Mouse (Mus musculus): ENCODE measurements around the gene Abcb10. TPM values are rescaled to one million over a fixed set of nuclear protein-coding genes. Genes with fewer than 3 reads are reported as not detected.
"Not testable (repeated sequence)": the region's sequence is repeated elsewhere in the genome, so short reads cannot be mapped to it uniquely, and the experiment has no call there.

Gene Abcb10
- polyA plus RNA-seq (2016; fragmentation: Nextera tagmentation; extraction: Ambion mirVana), result 18.5 and 19.3 TPM in 2 replicates

GRCm38 (mm10) chr8:123982826-123983400 is at the start of gene Abcb10:
Gene Abcb10, minus strand, starts transcription at chr8:123983122.
- Histone ChIP-seq H3K27ac (replicated peaks) (peak within 1 kb of the TSS; percentile 91), H3K9me3 (replicated peaks) (no peaks in the 10 kb centered on the region), H3K27me3 (ENCODE audit: low read depth, poor library complexity, severe bottlenecking) (peaks cover 18% of the 10 kb centered on the region; the same call in 1 of the 2 replicates), H3K4me1 (peaks cover 22% of the 10 kb centered on the region), H3K36me3 (no peaks in the 10 kb centered on the region), H3K4me3 (peak within 1 kb of the TSS; percentile 93)
- DNase-seq (ENCODE audit: low spot score), result peak; percentile 88
- WGBS, result 1% methylated on average over 54 of the region's 56 CpGs

GRCm38 (mm10) chr8:124027831-124028230 is 44.9 kb upstream of the Abcb10 start:
- peaks cover 96% of the 10 kb centered on the region for H3K36me3 ChIP-seq
- no peaks in the 10 kb centered on the region for H3K27me3 ChIP-seq (ENCODE audit: low read depth, poor library complexity, severe bottlenecking)
- 91% methylated on average over 6 of the region's 6 CpGs for WGBS
- no peaks in the 10 kb centered on the region for H3K9me3 ChIP-seq (replicated peaks)
- DNase-seq (ENCODE audit: low spot score), result no peak
- H3K4me1 ChIP-seq, result no peaks in the 10 kb centered on the region; the same call in 1 of the 2 replicates
- H3K27ac ChIP-seq (replicated peaks), result no peak overlapping the region
- H3K4me3 ChIP-seq, result no peak overlapping the region

- 80% methylated on average over 2 of the region's 2 CpGs for WGBS
- H3K36me3 ChIP-seq, result peaks cover 86% of the 10 kb centered on the region
- H3K27ac ChIP-seq (replicated peaks), result not testable (repeated sequence)
Measured at GRCm38 (mm10) chr8:124026265-124026664, 43.3 kb upstream of the Abcb10 start.

GRCm38 (mm10) chr8:124021237-124022227 is 38.6 kb upstream of the Abcb10 start, which contains the start of the genes Taf5l and Urb2:
Gene Taf5l, minus strand, starts transcription at chr8:124021397.
Gene Urb2, plus strand, starts transcription at chr8:124021508.
- peak; percentile 93 for DNase-seq (ENCODE audit: low spot score)
- under 1% methylated on average over 74 of the region's 74 CpGs for whole genome bisulfite sequencing
- Histone ChIP-seq H3K27me3 (ENCODE audit: low read depth, poor library complexity, severe bottlenecking) (no peaks in the 10 kb centered on the region), H3K36me3 (peaks cover 38% of the 10 kb centered on the region), H3K4me1 (peaks cover 37% of the 10 kb centered on the region), H3K9me3 (replicated peaks) (no peaks in the 10 kb centered on the region), H3K27ac (replicated peaks) (peak within 1 kb of the TSS; percentile 98), H3K4me3 (peak within 1 kb of the TSS; percentile 85)

More at GRCm38 (mm10) chr8:124026265-124026664, 43.3 kb upstream of the Abcb10 start:
- H3K4me1 ChIP-seq, result peaks cover 11% of the 10 kb centered on the region
- not testable (repeated sequence) for H3K9me3 ChIP-seq (replicated peaks); DNase-seq (ENCODE audit: low spot score); H3K27me3 ChIP-seq (ENCODE audit: low read depth, poor library complexity, severe bottlenecking); H3K4me3 ChIP-seq

GRCm38 (mm10) chr8:124020439-124021236 is 37.7 kb upstream of the Abcb10 start:
- Histone ChIP-seq H3K4me3 (peak overlapping the region; percentile 85), H3K27me3 (ENCODE audit: low read depth, poor library complexity, severe bottlenecking) (no peaks in the 10 kb centered on the region), H3K36me3 (peaks cover 29% of the 10 kb centered on the region), H3K27ac (replicated peaks) (peak overlapping the region; percentile 98), H3K4me1 (peaks cover 37% of the 10 kb centered on the region), H3K9me3 (replicated peaks) (no peaks in the 10 kb centered on the region)
- WGBS, result 4% methylated on average over 69 of the region's 87 CpGs
- no peak for DNase-seq (ENCODE audit: low spot score)

- peak overlapping the region; percentile 38; the same call in 1 of the 2 replicates for H3K27ac ChIP-seq (replicated peaks)
- 44% methylated on average over 13 of the region's 13 CpGs for whole genome bisulfite sequencing
- H3K9me3 ChIP-seq (replicated peaks), result no peaks in the 10 kb centered on the region
- peaks cover 37% of the 10 kb centered on the region for H3K4me1 ChIP-seq
- peak; percentile 16 for DNase-seq (ENCODE audit: low spot score)
- no peaks in the 10 kb centered on the region for H3K27me3 ChIP-seq (ENCODE audit: low read depth, poor library complexity, severe bottlenecking)
- peaks cover 21% of the 10 kb centered on the region for H3K36me3 ChIP-seq
- H3K4me3 ChIP-seq, result peak overlapping the region; percentile 85
Measured at GRCm38 (mm10) chr8:124019782-124020181, 36.9 kb upstream of the Abcb10 start.

GRCm38 (mm10) chr8:124014751-124015150 is 31.8 kb upstream of the Abcb10 start:
- Histone ChIP-seq H3K9me3 (replicated peaks) (no peaks in the 10 kb centered on the region), H3K27me3 (ENCODE audit: low read depth, poor library complexity, severe bottlenecking) (no peaks in the 10 kb centered on the region), H3K27ac (replicated peaks) (no peak overlapping the region), H3K36me3 (peaks cover 8% of the 10 kb centered on the region; the same call in 1 of the 2 replicates), H3K4me3 (no peak overlapping the region), H3K4me1 (peaks cover 16% of the 10 kb centered on the region)
- WGBS, result 92% methylated on average over 3 of the region's 3 CpGs
- no peak for DNase-seq (ENCODE audit: low spot score)

GRCm38 (mm10) chr8:124014299-124014698 is 31.4 kb upstream of the Abcb10 start:
- not testable (repeated sequence) for H3K4me3 ChIP-seq; H3K27ac ChIP-seq (replicated peaks); H3K27me3 ChIP-seq (ENCODE audit: low read depth, poor library complexity, severe bottlenecking); H3K9me3 ChIP-seq (replicated peaks); DNase-seq (ENCODE audit: low spot score)
- Histone ChIP-seq H3K36me3 (peaks cover 13% of the 10 kb centered on the region), H3K4me1 (peaks cover 11% of the 10 kb centered on the region)
- WGBS, result 96% methylated on average over 7 of the region's 7 CpGs

- DNase-seq (ENCODE audit: low spot score), result no peak
- Histone ChIP-seq H3K27me3 (ENCODE audit: low read depth, poor library complexity, severe bottlenecking) (no peaks in the 10 kb centered on the region), H3K4me3 (no peak overlapping the region), H3K27ac (replicated peaks) (no peak overlapping the region), H3K9me3 (replicated peaks) (no peaks in the 10 kb centered on the region), H3K36me3 (peaks cover 35% of the 10 kb centered on the region), H3K4me1 (no peaks in the 10 kb centered on the region)
- 92% methylated on average over 3 of the region's 3 CpGs for WGBS
Measured at GRCm38 (mm10) chr8:124011989-124012586, 29.2 kb upstream of the Abcb10 start.

GRCm38 (mm10) chr8:124011580-124011979 is 28.7 kb upstream of the Abcb10 start:
- H3K27ac ChIP-seq (replicated peaks), result no peak overlapping the region
- H3K4me3 ChIP-seq, result no peak overlapping the region
- DNase-seq (ENCODE audit: low spot score), result no peak
- WGBS, result 91% methylated on average over 3 of the region's 3 CpGs
- no peaks in the 10 kb centered on the region for H3K4me1 ChIP-seq
- no peaks in the 10 kb centered on the region for H3K9me3 ChIP-seq (replicated peaks)
- H3K36me3 ChIP-seq, result peaks cover 40% of the 10 kb centered on the region
- H3K27me3 ChIP-seq (ENCODE audit: low read depth, poor library complexity, severe bottlenecking), result no peaks in the 10 kb centered on the region

GRCm38 (mm10) chr8:124007829-124008228 is 24.9 kb upstream of the Abcb10 start:
- WGBS, result 92% methylated on average over 6 of the region's 6 CpGs
- Histone ChIP-seq H3K36me3 (peaks cover 78% of the 10 kb centered on the region), H3K9me3 (replicated peaks) (no peaks in the 10 kb centered on the region), H3K27me3 (ENCODE audit: low read depth, poor library complexity, severe bottlenecking) (no peaks in the 10 kb centered on the region), H3K4me3 (no peak overlapping the region), H3K27ac (replicated peaks) (no peak overlapping the region), H3K4me1 (no peaks in the 10 kb centered on the region)
- no peak for DNase-seq (ENCODE audit: low spot score)
